Mouse (Mus musculus) lung, postnatal 10 days (tissue): Measurements from ENCODE around the gene Myo10.
A peak's percentile ranks its signal among the peaks of the same experiment; 100 is the strongest.

Experiments
- DNase-seq: peaks from one replicate; pipeline ENCODE4 v3.0.0; 2021

Myo10 gene

DNA sequence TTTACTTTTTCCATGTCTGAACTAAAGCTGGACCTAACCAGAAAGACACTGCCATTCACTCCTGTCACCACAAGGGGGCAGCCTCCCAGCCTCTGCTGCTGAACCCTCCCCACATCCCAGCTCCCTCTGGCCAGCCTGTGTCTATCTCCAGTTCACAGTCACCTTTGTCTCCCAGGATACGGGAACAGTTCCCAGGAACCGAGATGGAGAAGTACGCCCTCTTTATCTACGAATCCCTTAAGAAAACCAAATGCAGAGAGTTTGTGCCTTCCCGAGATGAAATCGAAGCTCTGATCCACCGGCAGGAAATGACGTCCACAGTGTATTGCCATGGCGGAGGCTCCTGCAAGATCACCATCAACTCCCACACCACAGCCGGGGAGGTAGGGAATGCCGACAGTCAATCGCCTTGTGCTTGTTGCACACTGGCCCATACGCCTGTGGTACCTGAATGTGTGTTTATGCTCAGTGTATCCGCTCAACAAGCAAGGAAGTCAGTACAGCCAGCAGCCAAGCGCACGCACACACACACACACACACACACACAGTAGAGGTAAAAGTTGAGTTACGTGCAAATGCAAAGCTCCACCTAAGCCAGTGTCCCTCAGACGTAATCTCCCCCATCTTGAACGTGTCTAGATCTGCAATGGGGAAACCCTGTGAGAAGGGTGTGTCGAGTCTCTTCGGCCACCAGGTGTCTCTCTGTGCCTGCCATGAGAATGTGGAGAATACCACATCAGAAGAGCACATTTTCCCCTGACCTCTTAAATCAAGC lies 183.2 kb downstream of the Myo10 start:
- DNase-seq: peak; percentile 80

GRCm38 (mm10) chr15:25806363-25806762 lies 184.0 kb downstream of the Myo10 start:
- DNase-seq: no peak

DNA sequence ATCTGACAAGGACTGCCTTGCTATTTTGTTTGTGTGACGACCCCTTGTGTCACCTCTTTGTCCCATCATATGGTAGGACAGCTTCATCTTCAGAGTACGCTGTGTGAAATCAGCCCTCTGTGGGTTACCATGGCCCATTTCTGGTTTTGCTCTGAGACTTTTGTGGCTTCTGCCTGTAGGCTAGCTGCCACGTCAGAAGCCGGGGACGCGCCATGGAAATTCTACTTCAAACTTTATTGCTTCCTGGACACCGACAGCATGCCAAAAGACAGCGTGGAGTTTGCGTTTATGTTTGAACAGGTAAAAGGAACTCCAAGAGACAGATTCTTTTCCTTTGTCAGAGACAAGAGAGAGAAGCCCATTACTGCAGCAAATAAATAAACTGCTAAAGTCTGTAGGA lies 184.6 kb downstream of the Myo10 start:
- DNase-seq: no peak

GRCm38 (mm10) chr15:25808677-25809460 lies 186.5 kb downstream of the Myo10 start:
- peak; percentile 13 for DNase-seq

GRCm38 (mm10) chr15:25809669-25810068 lies 187.3 kb downstream of the Myo10 start:
- peak; percentile 79 for DNase-seq

GRCm38 (mm10) chr15:25811834-25812250 lies 189.5 kb downstream of the Myo10 start:
- DNase-seq: peak; percentile 16

GRCm38 (mm10) chr15:25812479-25812878 lies 190.2 kb downstream of the Myo10 start:
- peak; percentile 17 for DNase-seq

- no peak for DNase-seq
Measured at GRCm38 (mm10) chr15:25814535-25814934, 192.2 kb downstream of the Myo10 start.

DNA sequence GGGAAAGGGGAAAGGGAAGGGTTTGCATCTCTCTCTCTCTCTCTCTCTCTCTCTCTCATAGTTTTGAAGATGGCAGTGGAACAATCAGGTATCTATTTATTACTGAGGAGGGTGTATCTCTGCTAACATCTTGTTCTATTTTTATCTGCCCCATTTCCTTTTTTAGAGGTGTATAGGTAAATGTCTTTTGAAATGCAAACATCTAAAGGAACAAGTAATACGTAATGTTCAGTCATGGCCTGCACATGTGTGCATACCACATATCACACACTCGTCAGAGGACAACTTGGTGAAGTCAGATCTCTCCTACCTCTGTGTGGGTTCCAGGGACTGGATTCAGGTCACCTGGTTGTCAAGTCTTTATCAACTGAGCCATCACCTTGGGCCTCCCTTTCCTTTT lies 194.9 kb downstream of the Myo10 start:
- DNase-seq: no peak

DNA sequence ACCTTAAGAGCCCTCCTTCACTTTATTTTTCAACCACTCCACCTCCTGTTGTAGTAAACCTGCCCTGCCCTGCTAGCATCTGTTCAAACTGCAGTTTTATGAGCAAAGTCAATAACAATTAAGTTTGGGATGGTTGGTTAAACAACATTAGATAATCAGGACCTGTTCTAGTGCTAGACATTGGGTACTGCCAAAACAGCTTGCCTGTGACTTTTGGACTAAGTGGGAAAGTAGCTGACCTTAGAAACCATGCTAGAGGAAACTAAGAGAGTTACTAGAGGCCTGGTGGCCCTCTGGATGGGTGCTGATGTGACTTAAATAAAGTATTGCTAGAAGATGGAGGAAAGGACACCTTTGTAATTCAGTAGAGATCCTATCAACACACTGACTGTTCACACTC lies 199.7 kb downstream of the Myo10 start:
- no peak for DNase-seq

- DNase-seq: no peak
Measured at GRCm38 (mm10) chr15:25822656-25823055, 200.3 kb downstream of the Myo10 start.

DNA sequence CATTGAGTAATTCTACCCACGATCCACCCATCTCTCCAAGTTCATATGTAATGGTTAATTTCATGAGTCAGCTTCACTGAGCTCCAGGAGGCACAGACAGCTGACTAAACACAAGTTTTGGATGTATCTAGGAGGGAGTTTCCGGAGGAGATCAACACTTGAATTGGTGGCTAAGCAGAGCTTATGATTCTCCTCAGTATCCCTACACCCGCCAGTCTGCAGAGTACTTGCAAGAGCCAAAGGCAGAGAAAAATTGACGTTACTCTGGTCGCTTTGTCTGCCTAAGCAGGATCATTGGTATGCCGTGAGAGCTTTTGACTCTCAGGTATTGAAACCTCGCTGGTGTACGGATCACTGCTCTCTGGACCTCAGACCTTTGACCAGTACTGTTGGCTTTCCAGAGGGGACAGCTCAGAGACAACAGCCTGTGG lies 204.2 kb downstream of the Myo10 start:
- no peak for DNase-seq

DNA sequence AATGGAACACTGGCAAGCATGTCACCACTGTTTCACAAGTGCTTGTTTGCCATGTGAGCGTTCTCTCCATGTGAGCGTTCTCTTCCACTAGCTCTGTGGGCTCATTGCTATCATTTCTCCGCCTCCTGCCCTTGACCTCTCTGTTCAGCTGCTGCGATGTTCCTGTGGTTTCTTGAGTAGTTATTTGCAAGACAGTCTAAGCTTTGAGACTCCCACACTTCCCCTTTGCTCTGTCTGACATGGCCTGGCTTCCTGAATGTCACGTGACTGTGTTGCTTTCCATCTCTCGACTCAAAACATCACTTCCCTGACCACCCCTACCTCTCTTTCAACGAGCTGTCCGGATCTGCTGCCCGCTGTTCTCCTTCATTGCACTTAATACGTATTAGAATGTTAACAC lies 206.1 kb downstream of the Myo10 start:
- no peak for DNase-seq

DNA sequence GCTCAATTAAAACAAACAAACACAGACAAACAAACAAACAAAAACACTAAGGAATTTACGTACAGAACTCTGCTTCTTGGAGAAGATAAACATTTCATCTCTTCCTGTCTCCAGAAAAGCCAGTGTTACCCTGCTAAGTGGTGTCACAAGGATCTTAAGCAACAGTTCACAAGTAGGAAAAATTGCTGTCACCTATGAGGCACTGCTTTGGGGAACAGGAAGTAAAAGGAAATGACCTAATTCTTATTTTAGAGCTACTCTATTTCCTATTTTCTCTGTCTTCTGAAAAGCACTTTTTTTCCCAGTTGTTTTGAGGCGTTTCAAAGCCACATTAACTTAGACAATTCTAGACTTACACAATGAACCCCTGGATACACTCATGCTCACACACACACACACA lies 208.1 kb downstream of the Myo10 start:
- DNase-seq: no peak

DNA sequence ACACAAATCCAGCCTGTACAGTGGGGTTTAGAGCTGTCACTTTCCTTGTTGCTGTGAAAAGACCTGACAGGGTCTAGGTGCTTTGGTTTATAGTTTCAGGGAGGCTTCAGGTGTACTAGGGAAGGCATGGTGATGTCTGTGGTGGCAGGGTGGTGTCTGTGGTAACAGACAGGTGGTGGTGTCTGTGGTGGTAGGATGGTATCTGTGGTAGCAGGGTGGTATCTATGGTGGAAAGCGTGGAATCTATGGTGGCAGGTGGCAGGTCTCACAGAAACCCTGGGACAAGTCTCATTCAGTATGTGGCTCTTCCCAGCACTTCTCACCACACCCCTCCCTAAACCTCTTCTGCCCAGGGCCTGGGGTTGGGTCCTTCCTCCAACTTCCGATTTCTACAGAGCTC lies 212.0 kb downstream of the Myo10 start:
- no peak for DNase-seq

- DNase-seq: no peak
Measured at GRCm38 (mm10) chr15:25834920-25835674, 212.8 kb downstream of the Myo10 start.

DNA sequence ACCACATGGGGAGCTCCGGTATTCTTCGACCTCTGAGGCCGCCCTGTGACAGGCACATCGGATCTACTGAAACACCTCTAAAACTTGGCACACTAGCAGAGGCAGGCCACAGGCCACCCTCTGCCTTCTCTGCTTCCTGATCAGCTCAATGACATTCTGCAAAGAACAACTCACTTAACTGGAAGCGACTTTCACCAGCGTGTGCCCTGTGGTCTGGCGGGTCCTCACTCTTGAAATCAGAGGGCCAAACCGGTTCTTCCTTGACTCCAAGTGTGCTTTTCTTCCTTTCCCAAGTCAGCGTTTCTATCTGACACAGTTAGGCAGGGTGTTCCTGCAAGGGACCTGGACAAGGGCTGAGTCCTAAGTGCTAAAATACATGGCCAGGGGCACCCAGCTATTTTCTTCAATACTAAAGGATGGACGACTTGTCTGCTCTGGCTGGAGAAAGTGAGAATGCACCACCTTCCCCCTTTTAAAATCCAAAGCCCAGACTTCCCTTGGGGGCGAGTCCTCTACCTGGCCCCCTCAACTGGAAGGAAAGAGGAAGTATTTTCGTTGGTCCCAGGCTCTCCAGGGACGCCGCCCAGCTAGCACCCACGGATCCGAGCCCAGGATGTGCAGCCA lies 220.2 kb downstream of the Myo10 start:
- DNase-seq: no peak

- DNase-seq: peak; percentile 89
Measured at GRCm38 (mm10) chr15:25843086-25843991, 221.0 kb downstream of the Myo10 start, which contains the start of gene Retreg1. TSS of gene Retreg1 (plus strand) at chr15:25843180.

DNA sequence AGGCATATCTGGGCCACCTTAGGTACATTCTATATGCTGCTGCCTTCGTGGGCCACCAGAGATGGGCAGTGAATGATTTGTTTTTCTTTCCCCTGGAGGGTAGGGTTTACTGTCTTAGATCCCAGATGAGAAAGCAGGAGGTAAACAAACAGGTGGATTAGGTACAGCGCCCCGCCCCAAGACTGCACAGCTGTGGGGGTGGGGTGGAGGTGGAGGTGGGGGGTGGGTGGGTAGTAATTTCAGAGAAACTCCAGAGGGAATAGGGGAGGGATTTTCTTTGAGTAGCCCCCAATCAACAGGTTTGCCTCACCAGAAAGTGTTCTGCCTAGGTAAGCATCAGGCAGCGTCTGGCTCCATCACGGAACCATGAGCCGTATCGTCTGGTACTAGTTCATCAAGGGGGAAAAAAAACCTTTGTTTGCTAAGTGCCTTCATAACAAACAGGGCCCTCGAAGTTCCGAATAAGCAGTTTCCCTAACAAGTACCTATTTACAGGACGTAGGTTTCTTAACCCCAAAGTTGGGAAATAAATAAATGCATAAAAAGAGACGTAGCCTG lies 221.8 kb downstream of the Myo10 start:
- no peak for DNase-seq

DNA sequence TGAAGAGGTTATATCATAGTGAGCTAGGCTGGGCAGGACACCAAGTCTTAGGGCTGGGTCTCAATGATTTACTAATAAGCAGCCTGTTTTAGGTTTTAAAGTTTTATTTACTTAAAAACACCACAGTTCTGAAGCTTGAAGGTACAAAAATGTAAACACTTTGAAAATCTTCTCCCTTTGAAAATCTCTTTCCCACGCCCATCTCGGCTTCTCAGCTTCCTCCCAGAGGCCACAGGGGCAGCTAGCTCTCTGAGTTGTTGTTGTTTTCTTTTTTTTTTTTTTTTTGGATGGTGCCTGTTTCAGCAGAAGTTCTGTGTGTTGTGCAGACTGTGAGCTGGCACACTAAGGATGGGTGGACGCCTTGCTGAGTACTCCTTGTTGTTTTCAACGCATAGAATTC lies 222.4 kb downstream of the Myo10 start:
- no peak for DNase-seq

GRCm38 (mm10) chr15:25847576-25848168 lies 225.3 kb downstream of the Myo10 start:
- no peak for DNase-seq
